Mouse (Mus musculus): ENCODE data around the gene Galnt16.

Galnt16 gene

GRCm38 (mm10) chr12:80531585-80531984, 13.5 kb downstream of the Galnt16 start:
- DNase-seq: no peak

- peak; percentile 47 to 60 for DNase-seq
Observed at GRCm38 (mm10) chr12:80533876-80534275, 15.8 kb downstream of the Galnt16 start.

GRCm38 (mm10) chr12:80537313-80537712, 19.2 kb downstream of the Galnt16 start:
- DNase-seq: no peak

GRCm38 (mm10) chr12:80538311-80538710, 20.2 kb downstream of the Galnt16 start:
- no peak for DNase-seq

GRCm38 (mm10) chr12:80545310-80545709, 27.2 kb downstream of the Galnt16 start:
- no peak for DNase-seq

GRCm38 (mm10) chr12:80549646-80550045, 31.6 kb downstream of the Galnt16 start:
- peak in 1 of 2 experiments; percentile 7 for DNase-seq

- no peak for DNase-seq
Observed at GRCm38 (mm10) chr12:80553157-80553556, 35.1 kb downstream of the Galnt16 start.

GRCm38 (mm10) chr12:80554312-80554711, 36.2 kb downstream of the Galnt16 start:
- DNase-seq: no peak

GRCm38 (mm10) chr12:80561904-80562303, 43.8 kb downstream of the Galnt16 start:
- DNase-seq: no peak

- DNase-seq: no peak
Observed at GRCm38 (mm10) chr12:80562793-80563192, 44.7 kb downstream of the Galnt16 start.

GRCm38 (mm10) chr12:80564990-80565389, 46.9 kb downstream of the Galnt16 start:
- peak in 1 of 2 experiments; percentile 5 for DNase-seq

GRCm38 (mm10) chr12:80565793-80566192, 47.7 kb downstream of the Galnt16 start:
- DNase-seq: no peak

- DNase-seq: no peak
Observed at GRCm38 (mm10) chr12:80566502-80566901, 48.4 kb downstream of the Galnt16 start.

GRCm38 (mm10) chr12:80567375-80567774, 49.3 kb downstream of the Galnt16 start:
- no peak for DNase-seq

- no peak for DNase-seq
Observed at GRCm38 (mm10) chr12:80569561-80569960, 51.5 kb downstream of the Galnt16 start.

GRCm38 (mm10) chr12:80574318-80574717, 56.2 kb downstream of the Galnt16 start:
- DNase-seq: no peak

GRCm38 (mm10) chr12:80574825-80575371, 56.8 kb downstream of the Galnt16 start:
- DNase-seq: peak in 1 of 2 experiments; percentile 3

GRCm38 (mm10) chr12:80577049-80577448, 59.0 kb downstream of the Galnt16 start:
- peak in 1 of 2 experiments; percentile 63 for DNase-seq

GRCm38 (mm10) chr12:80581357-80581756, 63.3 kb downstream of the Galnt16 start:
- no peak for DNase-seq

- peak in 1 of 2 experiments; percentile 38 for DNase-seq
Observed at GRCm38 (mm10) chr12:80584973-80585372, 66.9 kb downstream of the Galnt16 start.

- DNase-seq: no peak
Observed at GRCm38 (mm10) chr12:80594141-80594540, 76.1 kb downstream of the Galnt16 start.

GRCm38 (mm10) chr12:80594781-80595180, 76.7 kb downstream of the Galnt16 start:
- DNase-seq: no peak

GRCm38 (mm10) chr12:80595566-80595965, 77.5 kb downstream of the Galnt16 start:
- DNase-seq: no peak

- DNase-seq: no peak
Observed at GRCm38 (mm10) chr12:80595968-80596367, 77.9 kb downstream of the Galnt16 start.

- no peak for DNase-seq
Observed at GRCm38 (mm10) chr12:80598236-80598635, 80.2 kb downstream of the Galnt16 start.
